Mouse (Mus musculus) CH12.LX (cell line): ENCODE results near the gene Klhdc2.

Experiments
- CTCF ChIP-seq, 2 experiments: IDR thresholded peaks in 1 of 2; conservative IDR thresholded peaks in 1 of 2; 2 replicates each; pipeline ENCODE4 v1.5.1; 2011 to 2012; ENCODE audit warnings: low read depth in 2 of 2, low read length in 2 of 2, improper control_type of control experiment in 1 of 2, inconsistent platforms in 1 of 2, mild to moderate bottlenecking in 1 of 2, moderate library complexity in 1 of 2
- MAX ChIP-seq: IDR thresholded peaks from 2 replicates; pipeline ENCODE4 v1.6.1; 2011; ENCODE audit warnings: low read length, improper control_type of control experiment
- MAZ ChIP-seq: IDR thresholded peaks from 2 replicates; pipeline ENCODE4 v1.6.1; 2012; ENCODE audit warnings: low read depth, mild to moderate bottlenecking, inconsistent platforms, low read length, improper control_type of control experiment, moderate library complexity
- MXI1 ChIP-seq: IDR thresholded peaks from 2 replicates; pipeline ENCODE4 v1.6.1; 2011; ENCODE audit warnings: mild to moderate bottlenecking, low read depth, low read length, improper control_type of control experiment
- POLR2A ChIP-seq: IDR thresholded peaks from 2 replicates; pipeline ENCODE4 v1.6.1; 2011; ENCODE audit warnings: low read depth, mild to moderate bottlenecking, improper control_type of control experiment, low read length
- SIN3A ChIP-seq: IDR thresholded peaks from 2 replicates; pipeline ENCODE4 v1.6.1; 2012; ENCODE audit warnings: low read length, improper control_type of control experiment, inconsistent platforms
- ZC3H11A ChIP-seq: IDR thresholded peaks from 2 replicates; pipeline ENCODE4 v1.6.1; 2012; ENCODE audit warnings: low read depth, mild to moderate bottlenecking, inconsistent platforms, low read length, improper control_type of control experiment

DNA sequence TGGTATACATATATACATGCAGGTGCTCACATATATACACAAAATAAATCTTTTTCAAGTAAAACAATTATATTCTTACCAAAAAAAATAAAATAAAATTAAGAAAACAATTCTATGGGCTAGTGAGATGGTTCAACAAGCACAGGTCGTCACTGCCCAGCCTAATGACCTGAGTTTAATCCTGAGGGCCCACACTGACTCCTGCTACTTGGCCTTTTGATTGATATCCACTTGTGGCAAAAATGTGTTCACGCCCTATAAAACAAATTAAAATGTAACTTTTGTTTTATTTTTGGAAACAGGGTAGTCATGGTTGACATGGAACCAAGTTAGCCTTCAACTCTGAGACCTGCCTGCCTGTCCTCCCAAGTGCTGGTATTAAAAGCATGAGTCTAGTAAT is 53.4 kb downstream of the Klhdc2 start:
- TF ChIP-seq SIN3A (no peak), MAZ (no peak), MXI1 (no peak), CTCF (conservative IDR thresholded peaks at IDR 0.05 in 1 of 2, IDR thresholded peaks at IDR 0.05 in 1 of 2; ENCODE audit: low read depth in 2 of 2, low read length in 2 of 2) (no peak), POLR2A (no peak), ZC3H11A (no peak), MAX (no peak)
